Mouse (Mus musculus) heart, embryonic 16.5 days (tissue): ENCODE data around the gene Rbfox2. TPM values are rescaled to one million over a fixed set of nuclear protein-coding genes. Genes with fewer than 3 reads are reported as not detected.
A peak's percentile ranks its signal among the peaks of the same experiment; 100 is the strongest.

Experiments
- ATAC-seq: fragments of 200-750 bp; cut with Nextera tagmentation; replicated peaks from 2 replicates; pipeline ENCODE4 v1.8.0; 2017; ENCODE audit warnings: moderate number of reproducible peaks; ENCODE audit not compliant: insufficient read depth, low FRiP score; ENCODE audit errors: extremely low read depth
- H3K27ac ChIP-seq: fragments of 300-500 bp; sonication (generic); 2 replicates; pipeline ENCODE4 v1.5.1; 2014; ENCODE audit warnings: mild to moderate bottlenecking, low read length, control low read depth, moderate library complexity
- H3K27me3 ChIP-seq: fragments of 300-500 bp; sonication (generic); 2 replicates; pipeline ENCODE4 v1.6.1; 2014; ENCODE audit warnings: low read length, mixed read lengths; ENCODE audit not compliant: control insufficient read depth, insufficient read depth
- H3K36me3 ChIP-seq: fragments of 300-500 bp; sonication (generic); 2 replicates; pipeline ENCODE4 v1.6.1; 2014; ENCODE audit not compliant: control insufficient read depth, insufficient read depth
- H3K4me1 ChIP-seq: fragments of 300-500 bp; sonication (generic); 2 replicates; pipeline ENCODE4 v1.6.1; 2014; ENCODE audit warnings: low read length, mixed read lengths; ENCODE audit not compliant: control insufficient read depth, insufficient read depth
- H3K4me2 ChIP-seq: fragments of 300-500 bp; sonication (generic); 2 replicates; pipeline ENCODE4 v1.6.1; 2014; ENCODE audit warnings: low read depth, mild to moderate bottlenecking, control low read depth, low read length
- H3K4me3 ChIP-seq: fragments of 300-500 bp; sonication (generic); 2 replicates; pipeline ENCODE4 v1.5.1; 2014; ENCODE audit warnings: mild to moderate bottlenecking, control low read depth, low read length
- H3K9ac ChIP-seq: fragments of 300-500 bp; sonication (generic); 2 replicates; pipeline ENCODE4 v1.6.1; 2014; ENCODE audit warnings: low read length, control low read depth
- H3K9me3 ChIP-seq: fragments of 300-500 bp; sonication (generic); replicated peaks from 2 replicates; pipeline ENCODE4 v1.6.1; 2016; ENCODE audit warnings: low read length; ENCODE audit not compliant: control insufficient read depth
- WGBS: fragments of 180-500 bp; shearing (Covaris S2); extraction: QIAGEN DNeasy Blood & Tissue Kit; methylation state at CpG from one replicate; pipeline ENCODE4 v1.1.7; 2014; 5-methylcytosine and 5-hydroxymethylcytosine counted together
- polyA plus RNA-seq: library from polyadenylated mRNA; unstranded; fragments of >200 nt; fragmentation: Nextera tagmentation; extraction: Ambion mirVana; gene quantifications from 2 replicates; pipeline ENCODE4 v1.2.1, GENCODE M21; 2015

Rbfox2 gene
- polyA plus RNA-seq, 1 experiment from 2014 or later = 61.8 TPM

GRCm38 (mm10) chr15:77313701-77314100 lies 6.9 kb upstream of the Rbfox2 start:
- no peaks in the 10 kb centered on the region for H3K9me3 ChIP-seq
- H3K4me3 ChIP-seq = no peak overlapping the region
- no peak for ATAC-seq
- WGBS = 16% methylated on average over 6 of the region's 6 CpGs
- H3K36me3 ChIP-seq = no peaks in the 10 kb centered on the region
- H3K4me2 ChIP-seq = 0 out of 2 replicates have a peak overlapping the region, but pooled peaks have one; percentile 18
- H3K4me1 ChIP-seq = peaks cover 12% of the 10 kb centered on the region; the same call in 1 of the 2 replicates
- no peaks in the 10 kb centered on the region for H3K27me3 ChIP-seq
- peak overlapping the region; percentile 20; the same call in 1 of the 2 replicates for H3K27ac ChIP-seq
- H3K9ac ChIP-seq = no peak overlapping the region

GRCm38 (mm10) chr15:77312796-77313195 lies 6.0 kb upstream of the Rbfox2 start:
- WGBS = 93% methylated on average over 7 of the region's 7 CpGs
- no peaks in the 10 kb centered on the region for H3K9me3 ChIP-seq
- peaks cover 12% of the 10 kb centered on the region; the same call in 1 of the 2 replicates for H3K4me1 ChIP-seq

GRCm38 (mm10) chr15:77307767-77308495 lies 1.1 kb upstream of the Rbfox2 start:
- no peak overlapping the region for H3K9ac ChIP-seq

More at GRCm38 (mm10) chr15:77312796-77313195, 6.0 kb upstream of the Rbfox2 start:
- H3K4me2 ChIP-seq = no peak overlapping the region
- no peaks in the 10 kb centered on the region for H3K27me3 ChIP-seq
- no peak for ATAC-seq
- no peak overlapping the region for H3K4me3 ChIP-seq
- H3K27ac ChIP-seq = no peak overlapping the region
- H3K36me3 ChIP-seq = no peaks in the 10 kb centered on the region
- H3K9ac ChIP-seq = no peak overlapping the region

GRCm38 (mm10) chr15:77305852-77306546 lies 805 bp downstream of the Rbfox2 start:
- H3K9me3 ChIP-seq = no peaks in the 10 kb centered on the region
- no peaks in the 10 kb centered on the region for H3K36me3 ChIP-seq
- H3K27me3 ChIP-seq = no peaks in the 10 kb centered on the region
- ATAC-seq = peak; percentile 5; the same call in 1 of the 2 replicates
- under 1% methylated on average over 52 of the region's 54 CpGs for WGBS
- H3K4me2 ChIP-seq = peak overlapping the region; percentile 93
- H3K27ac ChIP-seq = peak overlapping the region; percentile 99
- peaks cover 24% of the 10 kb centered on the region for H3K4me1 ChIP-seq
- peak overlapping the region; percentile 95 for H3K9ac ChIP-seq
- peak overlapping the region; percentile 93 for H3K4me3 ChIP-seq

More at GRCm38 (mm10) chr15:77307767-77308495, 1.1 kb upstream of the Rbfox2 start:
- 64% methylated on average over 4 of the region's 4 CpGs for WGBS
- no peaks in the 10 kb centered on the region for H3K27me3 ChIP-seq
- no peaks in the 10 kb centered on the region for H3K36me3 ChIP-seq
- ATAC-seq = no peak
- H3K9me3 ChIP-seq = no peaks in the 10 kb centered on the region
- no peak overlapping the region for H3K27ac ChIP-seq
- H3K4me2 ChIP-seq = no peak overlapping the region
- H3K4me1 ChIP-seq = peaks cover 18% of the 10 kb centered on the region
- H3K4me3 ChIP-seq = no peak overlapping the region

- Histone ChIP-seq H3K4me3 (peak overlapping the region; percentile 93), H3K9me3 (no peaks in the 10 kb centered on the region), H3K27ac (peak overlapping the region; percentile 19; the same call in 1 of the 2 replicates), H3K9ac (peak overlapping the region; percentile 95), H3K4me2 (peak overlapping the region; percentile 93), H3K4me1 (peaks cover 31% of the 10 kb centered on the region), H3K36me3 (no peaks in the 10 kb centered on the region), H3K27me3 (no peaks in the 10 kb centered on the region)
- ATAC-seq = no peak
- WGBS = 14% methylated on average over 3 of the region's 3 CpGs
Observed at GRCm38 (mm10) chr15:77304960-77305359, 1.8 kb downstream of the Rbfox2 start.

GRCm38 (mm10) chr15:77301122-77301521 lies 5.7 kb downstream of the Rbfox2 start:
- 78% methylated on average over 6 of the region's 6 CpGs for WGBS
- no peaks in the 10 kb centered on the region for H3K36me3 ChIP-seq
- no peaks in the 10 kb centered on the region for H3K27me3 ChIP-seq
- H3K9me3 ChIP-seq = no peaks in the 10 kb centered on the region
- peaks cover 35% of the 10 kb centered on the region for H3K4me1 ChIP-seq
- no peak overlapping the region for H3K4me3 ChIP-seq
- H3K9ac ChIP-seq = no peak overlapping the region
- H3K27ac ChIP-seq = no peak overlapping the region
- no peak overlapping the region for H3K4me2 ChIP-seq
- no peak for ATAC-seq

GRCm38 (mm10) chr15:77298564-77298963 lies 8.2 kb downstream of the Rbfox2 start:
- Histone ChIP-seq H3K4me3 (no peak overlapping the region), H3K9ac (no peak overlapping the region), H3K27ac (no peak overlapping the region), H3K9me3 (no peaks in the 10 kb centered on the region), H3K4me2 (no peak overlapping the region), H3K36me3 (no peaks in the 10 kb centered on the region), H3K4me1 (peaks cover 29% of the 10 kb centered on the region), H3K27me3 (no peaks in the 10 kb centered on the region)
- ATAC-seq = no peak
- 65% methylated on average over 3 of the region's 3 CpGs for WGBS

GRCm38 (mm10) chr15:77296635-77297034 lies 10.2 kb downstream of the Rbfox2 start:
- Histone ChIP-seq H3K4me3 (no peak overlapping the region), H3K4me1 (peaks cover 36% of the 10 kb centered on the region), H3K4me2 (no peak overlapping the region), H3K9ac (no peak overlapping the region), H3K27ac (no peak overlapping the region), H3K36me3 (no peaks in the 10 kb centered on the region), H3K27me3 (no peaks in the 10 kb centered on the region), H3K9me3 (no peaks in the 10 kb centered on the region)
- 93% methylated on average over 2 of the region's 2 CpGs for WGBS
- ATAC-seq = no peak

GRCm38 (mm10) chr15:77293493-77293892 lies 13.3 kb downstream of the Rbfox2 start:
- Histone ChIP-seq H3K27ac (0 out of 2 replicates have a peak overlapping the region, but pooled peaks have one; percentile 23), H3K4me3 (no peak overlapping the region), H3K4me2 (no peak overlapping the region), H3K9ac (no peak overlapping the region), H3K4me1 (peaks cover 18% of the 10 kb centered on the region), H3K36me3 (no peaks in the 10 kb centered on the region), H3K9me3 (no peaks in the 10 kb centered on the region), H3K27me3 (no peaks in the 10 kb centered on the region)
- WGBS = 80% methylated on average over 3 of the region's 3 CpGs
- ATAC-seq = no peak
